Mouse (Mus musculus): Measurements from ENCODE around the gene 2210011C24Rik. TPM values are rescaled to one million over a fixed set of nuclear protein-coding genes. Genes with fewer than 3 reads are reported as not detected.
"Not testable (repeated sequence)": the region's sequence is repeated elsewhere in the genome, so short reads cannot be mapped to it uniquely, and the experiment has no call there.

2210011C24Rik gene
- total RNA-seq, 4 experiments from 2014 or later, result 0.62 to 0.77 TPM; not detected in 2

DNA sequence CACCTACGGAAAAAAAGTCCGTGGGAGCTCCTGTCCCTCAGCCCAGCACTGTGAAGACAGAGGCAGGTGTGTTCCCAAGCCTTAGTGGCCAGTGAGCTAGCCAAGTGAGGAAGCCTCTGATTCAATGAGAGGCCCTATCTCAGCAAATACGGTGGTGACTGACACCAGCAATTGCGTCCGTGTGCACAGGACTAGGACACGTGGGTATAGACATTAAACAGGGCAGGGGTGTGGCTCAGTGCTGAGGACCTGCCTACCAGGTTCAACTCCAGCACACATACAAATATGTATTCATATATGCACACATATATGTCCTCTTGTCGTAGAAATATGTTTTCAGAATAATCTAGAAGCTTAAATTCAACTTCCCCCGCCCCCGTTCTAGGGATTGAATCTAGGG lies 7.8 kb upstream of the 2210011C24Rik start:
- DNase-seq, result no peak

GRCm38 (mm10) chr8:84015833-84016232 lies 3.9 kb upstream of the 2210011C24Rik start:
- DNase-seq, result no peak

DNA sequence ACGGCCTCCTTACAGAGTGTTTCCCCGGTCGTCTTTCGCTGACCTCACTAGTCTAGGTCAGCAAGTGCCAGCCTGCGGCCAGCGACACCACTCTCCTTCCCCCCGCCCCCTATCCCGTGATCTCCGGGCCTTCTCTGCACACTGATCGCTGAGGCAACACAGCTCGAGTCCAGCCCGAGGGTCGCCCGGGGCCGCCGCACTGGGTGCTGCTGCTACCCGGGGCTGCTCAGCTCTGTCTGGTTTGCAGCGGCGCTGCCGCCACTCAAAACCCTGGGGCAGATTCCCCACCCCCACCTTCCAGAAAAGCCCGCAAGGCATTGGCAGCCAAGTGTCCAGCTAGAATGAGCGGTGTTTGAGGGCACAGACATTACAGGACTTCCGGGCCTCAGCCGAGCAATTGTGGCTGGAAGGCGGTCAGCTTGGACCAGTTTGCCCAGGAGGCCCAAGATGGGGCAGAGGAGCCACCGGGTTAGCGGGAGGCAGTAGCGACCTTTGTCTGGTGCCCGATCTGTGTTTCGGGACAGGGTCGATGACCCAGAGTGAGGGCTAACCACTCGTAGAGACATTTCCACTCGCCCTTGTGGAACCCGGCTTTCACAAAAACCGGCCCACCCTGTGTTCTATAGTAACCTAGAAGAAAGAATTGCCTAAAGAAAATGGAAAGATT lies 661 bp upstream of the 2210011C24Rik start:
- no peak for DNase-seq

GRCm38 (mm10) chr8:84010625-84011611 lies 1.1 kb downstream of the 2210011C24Rik start:
- no peak for DNase-seq

DNA sequence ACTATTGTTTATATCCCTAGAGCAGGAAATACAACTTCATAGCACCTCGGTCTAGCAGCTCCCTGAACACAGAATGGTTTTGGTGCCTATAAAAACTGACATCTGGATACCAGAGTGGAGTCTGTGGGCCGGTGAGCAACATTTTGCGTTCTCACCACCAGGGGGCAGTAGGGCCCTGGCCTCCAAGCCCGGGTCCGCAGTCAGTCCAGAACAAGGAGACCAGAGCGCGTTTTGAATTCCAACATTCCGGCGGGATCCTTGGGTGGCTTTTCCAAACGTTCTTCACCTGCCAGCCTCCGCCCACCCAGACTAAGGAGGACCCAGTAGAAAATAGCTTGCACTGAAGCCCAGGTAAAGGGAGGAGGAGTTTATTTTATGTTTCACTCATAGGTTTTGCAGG lies 2.1 kb downstream of the 2210011C24Rik start:
- DNase-seq, result peak; percentile 75

DNA sequence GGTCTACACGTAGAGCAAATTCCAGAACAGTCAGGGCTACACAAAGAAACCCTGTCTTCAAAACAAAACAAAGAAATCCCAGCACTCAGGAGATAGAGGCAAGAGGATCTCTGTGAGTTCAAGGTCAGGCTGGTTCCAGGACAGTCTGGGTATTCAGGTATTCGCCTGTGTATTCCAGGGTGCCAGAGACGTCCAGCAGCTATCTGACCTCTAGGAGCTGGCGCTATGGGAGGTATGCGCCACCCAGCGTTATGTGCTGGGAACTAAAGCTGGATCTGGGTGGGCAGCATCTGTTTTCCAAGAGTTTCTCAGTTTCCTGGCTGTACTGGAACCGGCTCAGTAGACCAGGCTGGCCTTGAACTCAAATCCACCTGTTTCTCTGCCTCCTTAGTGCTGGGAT lies 3.6 kb downstream of the 2210011C24Rik start:
- no peak for DNase-seq

DNA sequence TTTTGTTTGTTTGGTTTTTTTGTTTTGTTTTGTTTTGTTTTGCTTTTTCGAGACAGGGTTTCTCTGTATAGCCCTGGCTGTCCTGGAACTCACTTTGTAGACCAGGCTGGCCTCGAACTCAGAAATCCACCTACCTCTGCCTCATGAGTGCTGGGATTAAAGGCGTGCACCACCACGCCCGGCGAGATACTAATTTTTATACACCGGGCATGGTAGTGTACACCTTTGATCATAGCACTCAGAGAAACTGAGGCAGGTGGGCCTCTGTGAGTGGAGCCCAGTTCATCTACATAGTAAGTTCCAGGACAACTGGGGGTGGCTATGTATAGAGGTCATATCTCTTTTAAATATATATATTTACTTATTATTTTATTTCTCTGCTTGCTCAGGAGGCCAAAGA lies 6.5 kb downstream of the 2210011C24Rik start:
- DNase-seq, result not testable (repeated sequence)

DNA sequence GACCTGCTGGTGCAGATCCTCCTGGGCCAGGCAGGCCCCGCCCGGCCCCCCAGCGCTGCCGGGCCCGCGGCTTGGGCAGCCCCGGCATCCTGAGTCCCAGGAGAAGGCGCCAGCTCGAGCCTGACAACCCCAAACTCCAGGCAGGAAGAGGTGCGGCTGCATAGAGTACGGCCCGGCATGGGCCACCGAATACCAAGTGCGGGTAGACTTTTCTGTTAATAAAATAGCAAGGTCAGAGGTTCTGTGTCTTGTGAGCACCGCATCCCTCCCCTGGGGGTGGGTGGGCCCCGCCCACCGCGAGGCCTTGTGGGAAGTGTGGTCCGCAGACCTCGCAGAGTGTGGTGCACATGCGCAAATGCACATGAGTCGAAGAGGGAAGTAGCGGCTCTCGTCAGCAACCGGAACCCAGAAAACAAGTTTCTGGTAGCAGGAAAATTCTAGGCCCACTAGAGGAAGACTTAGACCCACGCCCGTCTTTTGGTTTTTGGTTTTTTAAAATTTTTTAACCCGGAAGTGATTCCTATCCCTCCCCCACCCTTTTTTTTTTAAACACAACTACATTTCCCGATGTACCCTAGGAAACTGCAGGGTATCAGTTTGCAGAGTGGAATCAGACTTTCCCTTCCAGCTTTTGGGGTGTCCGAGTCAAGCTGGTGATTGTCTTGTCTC lies 7.3 kb downstream of the 2210011C24Rik start:
- peak; percentile 95 for DNase-seq

- DNase-seq, result no peak
Observed at GRCm38 (mm10) chr8:84003612-84004246, 8.2 kb downstream of the 2210011C24Rik start.

DNA sequence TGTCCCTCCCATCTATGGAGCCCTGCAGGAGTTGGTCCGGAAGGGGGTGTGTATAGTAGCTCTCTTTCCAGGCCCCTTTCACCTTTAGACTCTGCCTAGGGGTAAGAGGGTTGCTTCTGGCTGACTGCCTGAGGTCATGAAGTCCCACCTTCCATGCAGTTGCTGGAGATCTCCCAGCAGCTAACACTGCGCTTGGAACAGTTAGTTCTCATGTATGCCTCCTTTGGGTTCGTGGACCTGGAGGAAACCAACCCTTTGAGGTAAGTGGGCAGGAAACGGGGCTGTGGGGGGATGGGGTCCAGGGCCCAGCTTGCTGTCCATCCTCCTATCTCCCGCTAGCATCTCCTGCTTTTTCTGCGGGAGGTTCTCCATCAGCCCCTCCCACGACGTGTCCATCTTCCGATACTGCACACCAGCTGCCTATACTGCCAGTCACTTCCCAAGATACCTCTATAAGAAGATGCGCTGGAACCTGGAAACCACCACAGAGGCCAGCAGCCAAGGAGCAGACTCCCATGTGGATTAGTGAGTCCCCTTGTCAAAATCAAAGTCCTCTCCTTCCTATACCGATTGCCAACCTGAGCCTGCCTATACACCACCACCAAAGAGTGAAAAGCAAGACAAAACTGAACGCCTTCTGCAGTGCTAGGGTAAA lies 8.9 kb downstream of the 2210011C24Rik start:
- no peak for DNase-seq

DNA sequence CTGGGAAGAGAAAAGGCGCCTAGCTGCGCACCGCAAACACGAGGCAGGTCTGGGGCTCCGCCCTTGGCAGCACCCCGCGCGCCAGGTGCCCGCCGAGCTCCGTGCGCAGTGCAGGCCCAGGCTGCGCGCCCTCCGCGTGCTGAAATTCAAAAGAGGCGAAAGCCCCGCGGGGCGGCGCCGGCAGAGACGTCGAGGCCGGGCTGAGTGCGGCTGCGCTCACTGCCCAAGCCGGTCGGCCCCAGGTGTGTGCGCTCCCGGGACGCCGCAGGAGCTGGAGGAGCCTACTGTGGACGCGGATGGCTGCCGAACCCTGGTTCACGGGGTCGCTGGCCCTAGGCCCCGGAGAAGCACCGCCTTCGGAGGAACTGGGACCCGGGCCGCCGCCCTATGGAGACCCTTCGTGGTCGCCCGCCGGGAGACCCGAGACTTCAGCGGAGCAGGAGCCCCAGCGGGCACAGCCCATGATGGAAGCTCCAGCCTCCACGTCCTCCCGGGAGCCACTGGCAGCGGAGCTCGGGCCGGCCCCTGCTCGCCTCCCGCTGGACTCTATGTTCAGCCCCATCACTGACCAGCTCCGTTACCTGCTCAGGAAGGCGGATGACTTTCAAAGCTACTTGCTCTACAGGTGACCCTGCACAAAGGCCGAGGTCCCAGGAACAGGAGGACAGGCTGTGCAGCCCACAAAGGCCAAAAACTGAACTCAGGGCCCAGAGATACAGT lies 10.5 kb downstream of the 2210011C24Rik start, which contains the start of gene 1700067K01Rik:
1700067K01Rik (plus strand) TSS at position 222 of the 720 bp plus-strand sequence.
- no peak for DNase-seq

DNA sequence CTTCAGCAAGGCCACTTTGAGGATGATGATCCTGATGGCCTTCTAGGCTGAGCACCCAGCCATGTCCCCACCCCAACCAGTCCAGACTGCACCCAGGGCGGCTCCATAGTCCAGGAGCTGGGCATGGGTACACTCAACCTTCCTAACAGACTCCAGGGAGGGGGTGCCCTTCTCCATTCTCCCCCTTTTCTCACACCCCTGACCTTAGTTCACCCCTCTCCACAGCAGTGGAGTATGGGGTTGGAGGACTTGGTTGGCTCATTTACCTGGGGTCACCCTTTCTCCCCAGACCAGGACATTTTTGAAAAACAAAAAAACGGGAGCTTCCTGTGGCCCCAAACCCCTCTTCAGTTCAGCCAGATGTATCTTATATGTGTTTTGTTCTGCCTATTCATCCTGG lies 12.1 kb downstream of the 2210011C24Rik start:
- no peak for DNase-seq

DNA sequence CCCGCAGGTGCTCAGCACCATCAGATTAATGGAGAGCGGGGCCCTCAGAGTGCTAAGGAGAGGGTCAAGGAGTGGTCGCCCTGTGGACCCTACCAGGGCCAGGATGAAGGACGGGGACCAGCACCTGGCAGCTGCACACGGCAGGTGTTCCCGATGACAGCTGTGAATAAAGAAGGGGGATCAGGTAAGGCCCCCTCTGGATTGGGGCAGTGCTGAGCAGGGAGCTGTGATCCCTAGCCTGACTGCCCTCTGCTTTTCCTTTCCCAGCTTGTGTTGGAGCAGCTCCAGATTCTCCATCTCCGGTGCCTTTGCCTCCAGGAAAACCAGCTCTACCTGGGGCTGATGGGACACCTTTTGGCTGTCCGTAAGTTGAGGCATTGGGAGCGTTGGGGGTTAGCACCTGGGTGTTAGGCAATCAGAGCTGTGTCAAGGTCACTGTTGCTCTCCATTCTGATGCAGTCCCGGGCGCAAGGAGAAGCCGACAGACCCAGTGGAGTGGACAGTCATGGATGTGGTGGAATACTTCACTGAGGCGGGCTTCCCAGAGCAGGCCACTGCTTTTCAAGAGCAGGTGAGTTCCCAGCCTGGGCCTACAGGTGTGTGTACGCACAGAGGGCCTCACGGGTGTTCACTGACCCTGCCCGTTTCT lies 12.8 kb downstream of the 2210011C24Rik start:
- no peak for DNase-seq

- DNase-seq, result no peak
Observed at GRCm38 (mm10) chr8:83998231-83999056, 13.5 kb downstream of the 2210011C24Rik start.

GRCm38 (mm10) chr8:83997511-83998141 lies 14.3 kb downstream of the 2210011C24Rik start, which contains the start of gene Samd1:
TSS of gene Samd1 (plus strand) at chr8:83997672.
- DNase-seq, result no peak

DNA sequence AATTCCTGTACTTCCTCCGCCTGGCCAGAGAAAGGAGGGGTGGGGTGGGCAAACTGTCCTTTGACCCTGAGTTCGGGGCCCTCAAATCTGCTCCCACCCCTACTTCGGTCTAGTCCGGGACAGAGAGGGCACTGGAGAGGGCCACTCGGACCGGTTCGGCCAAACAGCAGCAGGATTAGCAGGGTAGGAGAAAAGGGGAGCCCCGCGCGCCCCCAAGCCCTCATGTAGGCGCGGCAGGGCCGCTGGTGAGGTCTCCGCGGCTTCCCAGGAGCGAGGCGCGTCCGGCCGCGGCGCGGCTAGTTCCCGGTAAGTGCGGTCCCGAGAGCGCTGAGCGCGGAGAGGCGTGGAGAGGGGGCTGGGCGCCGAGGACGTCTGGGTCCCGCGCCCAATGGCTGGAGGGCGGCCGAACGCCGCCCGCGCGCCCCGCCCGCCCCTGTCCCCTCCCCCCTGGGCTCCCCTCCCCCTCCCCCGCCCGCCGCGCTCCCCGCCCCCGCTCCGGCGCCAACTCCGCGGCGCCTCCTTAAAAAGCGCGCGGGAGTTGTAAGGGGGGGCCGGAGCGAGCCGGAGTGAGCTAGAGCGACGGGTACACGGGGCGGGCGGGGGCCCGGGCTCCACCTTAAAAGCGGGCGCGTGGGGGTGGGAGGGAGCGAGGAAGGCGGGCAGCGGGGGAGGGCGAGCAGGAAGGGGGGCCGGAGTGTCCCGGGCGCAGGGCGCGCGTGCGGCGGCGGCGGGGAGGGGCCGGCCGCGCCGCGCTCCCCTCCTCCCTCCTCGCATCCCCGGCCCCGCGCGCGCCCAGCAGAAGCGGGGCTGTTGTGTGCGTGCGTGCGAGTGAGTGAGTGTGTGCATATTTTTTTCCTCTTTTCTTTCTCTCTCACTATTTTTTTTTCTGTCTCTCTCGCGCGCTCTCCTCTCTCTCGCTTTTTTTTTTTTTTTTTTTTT lies 15.1 kb downstream of the 2210011C24Rik start:
- peak; percentile 83 for DNase-seq

- DNase-seq, result no peak
Observed at GRCm38 (mm10) chr8:83995973-83996372, 16.0 kb downstream of the 2210011C24Rik start.

DNA sequence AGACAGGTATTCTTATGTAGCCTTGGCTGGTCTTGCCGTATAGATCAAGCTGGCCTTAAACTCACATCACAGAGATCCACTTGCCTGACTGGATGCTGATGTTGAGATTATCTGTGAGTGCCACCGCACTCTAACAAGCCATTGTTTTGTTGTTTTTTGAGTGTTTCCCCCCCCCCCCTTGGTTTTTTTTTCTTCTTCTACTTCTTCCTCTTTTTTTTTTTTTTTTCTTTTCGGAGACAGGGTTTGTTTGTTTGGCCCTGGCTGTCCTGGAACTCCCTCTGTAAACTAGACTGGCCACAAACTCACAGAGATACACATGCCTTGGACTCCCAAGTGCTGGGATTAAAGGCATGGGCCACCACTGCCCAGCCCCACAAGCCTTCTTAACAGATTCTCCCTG lies 17.9 kb downstream of the 2210011C24Rik start:
- no peak for DNase-seq

All from adrenal gland, adult 8-10 months (tissue).